In genomic region chr19:6610051-6610450, GRCm38 (mm10) we compare ENCODE assay signal across 20 mouse cellular contexts.
A peak's percentile ranks its signal among the peaks of the same experiment; 100 is the strongest.
DNase-seq lines count a peak whose midpoint lies in the region; ATAC-seq and TF ChIP-seq lines count a peak whose summit lies in the region.
"Had no signal": no experiment of that assay in that cellular context is flagged by ENCODE, and none has a peak within 500 bp of the region (broad histone marks: within the 10 kb centered on the region; RNA-seq: fewer than 3 reads in every experiment).

No protein-coding gene starts in this region.

- H3K9me3 ChIP-seq in forebrain, embryonic 10.5 days = no peaks in the 10 kb centered on the region
- no peaks in the 10 kb centered on the region for H3K9me3 ChIP-seq in forebrain, embryonic 11.5 days (ENCODE audit: control insufficient read depth, low read length)
- no peaks in the 10 kb centered on the region for H3K9me3 ChIP-seq in midbrain, embryonic 10.5 days (replicated peaks)
- H3K9me3 ChIP-seq in midbrain, embryonic 15.5 days = no peaks in the 10 kb centered on the region
- H3K9me3 ChIP-seq in midbrain, postnatal 0 days (ENCODE audit: low read length) = no peaks in the 10 kb centered on the region
- H3K9me3 ChIP-seq: embryonic facial prominence, embryonic 15.5 days; heart, embryonic 10.5 days; intestine, embryonic 15.5 days had no signal

- no peak overlapping the region; the same call in 1 of the 2 replicates for H3K4me3 ChIP-seq in forebrain, embryonic 10.5 days
- no peak overlapping the region for H3K4me3 ChIP-seq in forebrain, embryonic 11.5 days (ENCODE audit: low read depth, low read length)
- 0 out of 2 replicates have a peak overlapping the region, but pooled peaks have one; percentile 9 for H3K4me3 ChIP-seq in midbrain, embryonic 10.5 days
- no peak overlapping the region for H3K4me3 ChIP-seq in midbrain, embryonic 15.5 days
- no peak overlapping the region for H3K4me3 ChIP-seq in midbrain, postnatal 0 days (ENCODE audit: low read depth, low read length)
- H3K4me3 ChIP-seq: embryonic facial prominence, embryonic 15.5 days; heart, embryonic 10.5 days; hindbrain, embryonic 13.5 days; intestine, embryonic 15.5 days; left cerebral cortex, adult 2 months; midbrain, embryonic 12.5 days had no signal

- ATAC-seq in forebrain, embryonic 11.5 days (replicated peaks; ENCODE audit: low FRiP score) = no peak
- no peak for ATAC-seq in midbrain, embryonic 15.5 days (replicated peaks)
- no peak for ATAC-seq in midbrain, postnatal 0 days (ENCODE audit: low FRiP score)
- ATAC-seq in megakaryocyte, adult 5-6 weeks (ENCODE audit: poor library complexity, severe bottlenecking) = no peak
- ATAC-seq: intestine, embryonic 15.5 days had no signal

- 38% methylated on average over 8 of the region's 8 CpGs for WGBS in forebrain, embryonic 10.5 days
- 32% methylated on average over 8 of the region's 8 CpGs for WGBS in forebrain, embryonic 11.5 days
- 34% methylated on average over 8 of the region's 8 CpGs for WGBS in midbrain, embryonic 10.5 days
- WGBS in midbrain, embryonic 15.5 days = 21% methylated on average over 8 of the region's 8 CpGs
- 27% methylated on average over 8 of the region's 8 CpGs for WGBS in midbrain, postnatal 0 days

- peaks cover 15% of the 10 kb centered on the region for H3K4me1 ChIP-seq in forebrain, embryonic 10.5 days
- no peaks in the 10 kb centered on the region; the same call in 1 of the 2 replicates for H3K4me1 ChIP-seq in forebrain, embryonic 11.5 days (replicated peaks; ENCODE audit: control insufficient read depth, insufficient read depth, low read length)
- H3K4me1 ChIP-seq in midbrain, embryonic 10.5 days = peaks cover 16% of the 10 kb centered on the region
- H3K4me1 ChIP-seq in midbrain, embryonic 15.5 days = peaks cover 9% of the 10 kb centered on the region; the same call in 1 of the 2 replicates
- peaks cover 3% of the 10 kb centered on the region; the same call in 1 of the 2 replicates for H3K4me1 ChIP-seq in midbrain, postnatal 0 days (ENCODE audit: insufficient read depth, low read length)
- H3K4me1 ChIP-seq: embryonic facial prominence, embryonic 15.5 days; heart, embryonic 10.5 days; intestine, embryonic 15.5 days had no signal

- no peak overlapping the region for H3K9ac ChIP-seq in forebrain, embryonic 11.5 days (ENCODE audit: low read length)
- H3K9ac ChIP-seq in midbrain, embryonic 15.5 days = no peak overlapping the region
- no peak overlapping the region for H3K9ac ChIP-seq in midbrain, postnatal 0 days (replicated peaks; ENCODE audit: low read length, poor library complexity, severe bottlenecking)
- H3K9ac ChIP-seq: embryonic facial prominence, embryonic 15.5 days; hindbrain, embryonic 13.5 days; intestine, embryonic 15.5 days; liver, embryonic 14.5 days; lung, embryonic 14.5 days; midbrain, embryonic 12.5 days had no signal

- no peaks in the 10 kb centered on the region for H3K36me3 ChIP-seq in forebrain, embryonic 10.5 days (replicated peaks)
- no peaks in the 10 kb centered on the region for H3K36me3 ChIP-seq in forebrain, embryonic 11.5 days (ENCODE audit: control insufficient read depth, insufficient read depth, low read length)
- H3K36me3 ChIP-seq in midbrain, embryonic 10.5 days = no peaks in the 10 kb centered on the region
- no peaks in the 10 kb centered on the region for H3K36me3 ChIP-seq in midbrain, embryonic 15.5 days (replicated peaks)
- H3K36me3 ChIP-seq in midbrain, postnatal 0 days (ENCODE audit: insufficient read depth, low read length) = no peaks in the 10 kb centered on the region
- H3K36me3 ChIP-seq: embryonic facial prominence, embryonic 15.5 days; heart, embryonic 10.5 days; hindbrain, embryonic 13.5 days; intestine, embryonic 15.5 days; midbrain, embryonic 12.5 days had no signal

- H3K27ac ChIP-seq in forebrain, embryonic 10.5 days = peak overlapping the region; percentile 32
- H3K27ac ChIP-seq in forebrain, embryonic 11.5 days (ENCODE audit: low read depth, low read length) = no peak overlapping the region
- peak overlapping the region; percentile 69 for H3K27ac ChIP-seq in midbrain, embryonic 10.5 days (replicated peaks)
- no peak overlapping the region for H3K27ac ChIP-seq in midbrain, embryonic 15.5 days
- H3K27ac ChIP-seq in midbrain, postnatal 0 days (ENCODE audit: low read depth, low read length) = no peak overlapping the region
- H3K27ac ChIP-seq: embryonic facial prominence, embryonic 15.5 days; heart, embryonic 10.5 days; hindbrain, embryonic 13.5 days; intestine, embryonic 15.5 days; left cerebral cortex, adult 2 months; liver, embryonic 14.5 days; midbrain, embryonic 12.5 days had no signal

- H3K27me3 ChIP-seq in forebrain, embryonic 10.5 days (ENCODE audit: poor library complexity, severe bottlenecking) = no peaks in the 10 kb centered on the region
- no peaks in the 10 kb centered on the region for H3K27me3 ChIP-seq in forebrain, embryonic 11.5 days (ENCODE audit: control insufficient read depth, insufficient read depth, low read length)
- H3K27me3 ChIP-seq in midbrain, embryonic 10.5 days (ENCODE audit: low read depth, poor library complexity, severe bottlenecking) = no peaks in the 10 kb centered on the region
- no peaks in the 10 kb centered on the region for H3K27me3 ChIP-seq in midbrain, embryonic 15.5 days (replicated peaks)
- no peaks in the 10 kb centered on the region for H3K27me3 ChIP-seq in midbrain, postnatal 0 days (ENCODE audit: insufficient read depth, low read length)
- H3K27me3 ChIP-seq: embryonic facial prominence, embryonic 15.5 days; hindbrain, embryonic 13.5 days; intestine, embryonic 15.5 days; midbrain, embryonic 12.5 days had no signal

- TF ChIP-seq CTCF in midbrain, postnatal 0 days (IDR thresholded peaks at IDR 0.05) = no peak

- no peak for DNase-seq in forebrain, embryonic 10.5 days (ENCODE audit: extremely low spot score, low spot score)
- DNase-seq in forebrain, embryonic 11.5 days (ENCODE audit: low spot score) = no peak
- peak; percentile 48 for DNase-seq in midbrain, embryonic 10.5 days (ENCODE audit: low spot score)
- peak; percentile 58 for DNase-seq in embryo, embryonic 10.5 days (ENCODE audit: low spot score)
- peak; percentile 22 for DNase-seq in midbrain, postnatal 0 days (ENCODE audit: low spot score)
- no peak for DNase-seq in urinary bladder, postnatal 4 days (ENCODE audit: low spot score in 2 of 2)
- DNase-seq: adrenal gland, postnatal 25 days; cerebellum, adult 11 months; cerebellum, adult 9-11 months; kidney, postnatal 10 days; lung, embryonic 14.5 days had no signal

- H3K4me2 ChIP-seq in forebrain, embryonic 11.5 days (ENCODE audit: low read depth, low read length, severe bottlenecking) = no peak overlapping the region
- H3K4me2 ChIP-seq in midbrain, embryonic 15.5 days = no peak overlapping the region
- no peak overlapping the region for H3K4me2 ChIP-seq in midbrain, postnatal 0 days (ENCODE audit: low read depth, low read length, poor library complexity, severe bottlenecking)
- H3K4me2 ChIP-seq: embryonic facial prominence, embryonic 15.5 days; hindbrain, embryonic 13.5 days; intestine, embryonic 15.5 days; lung, embryonic 14.5 days; midbrain, embryonic 12.5 days had no signal

Comparison
In these comparisons a context has a peak if more than half of its experiments do, and no peak if none do; other contexts are left out.
1. H3K27ac ChIP-seq: peak in forebrain, embryonic 10.5 days (single experiment) and midbrain, embryonic 10.5 days (single experiment); none in forebrain, embryonic 11.5 days (single experiment), midbrain, embryonic 15.5 days (single experiment) and midbrain, postnatal 0 days (single experiment).
2. DNase-seq: peak in midbrain, embryonic 10.5 days (single experiment), embryo, embryonic 10.5 days (single experiment) and midbrain, postnatal 0 days (single experiment); none in forebrain, embryonic 10.5 days (single experiment), forebrain, embryonic 11.5 days (single experiment) and urinary bladder, postnatal 4 days (0 of 2).